ENCODE assay signal across 10 mouse cellular contexts in genomic region chr9:6344924-6345323, GRCm38 (mm10).
A peak's percentile ranks its signal among the peaks of the same experiment; 100 is the strongest.
DNase-seq lines count a peak whose midpoint lies in the region; ATAC-seq and TF ChIP-seq lines count a peak whose summit lies in the region.
"Had no signal": no experiment of that assay in that cellular context is flagged by ENCODE, and none has a peak within 500 bp of the region (broad histone marks: within the 10 kb centered on the region; RNA-seq: fewer than 3 reads in every experiment).

No protein-coding gene starts in this region.

- 76% methylated on average over 4 of the region's 4 CpGs for WGBS in limb, embryonic 11.5 days
- 89% methylated on average over 4 of the region's 4 CpGs for WGBS in limb, embryonic 10.5 days
- WGBS in intestine, postnatal 0 days: 28% methylated on average over 4 of the region's 4 CpGs

- H3K4me3 ChIP-seq in limb, embryonic 11.5 days (ENCODE audit: low read depth, low read length): no peak overlapping the region
- no peak overlapping the region for H3K4me3 ChIP-seq in limb, embryonic 10.5 days
- H3K4me3 ChIP-seq in intestine, postnatal 0 days (ENCODE audit: low read depth, low read length): no peak overlapping the region
- no peak overlapping the region for H3K4me3 ChIP-seq in gastrocnemius, adult 2 months
- H3K4me3 ChIP-seq: liver, embryonic 12.5 days had no signal

- H3K9ac ChIP-seq in limb, embryonic 11.5 days (ENCODE audit: low read length): no peak overlapping the region
- H3K9ac ChIP-seq in intestine, postnatal 0 days (ENCODE audit: low read depth, low read length): no peak overlapping the region
- H3K9ac ChIP-seq: liver, embryonic 12.5 days had no signal

- no peaks in the 10 kb centered on the region for H3K9me3 ChIP-seq in limb, embryonic 11.5 days (ENCODE audit: control insufficient read depth, low read length)
- H3K9me3 ChIP-seq in limb, embryonic 10.5 days (replicated peaks): no peaks in the 10 kb centered on the region
- H3K9me3 ChIP-seq in intestine, postnatal 0 days (ENCODE audit: control insufficient read depth): no peaks in the 10 kb centered on the region
- H3K9me3 ChIP-seq: liver, embryonic 12.5 days had no signal

- H3K36me3 ChIP-seq in limb, embryonic 11.5 days (ENCODE audit: control insufficient read depth, insufficient read depth, low read length): no peaks in the 10 kb centered on the region
- no peaks in the 10 kb centered on the region for H3K36me3 ChIP-seq in limb, embryonic 10.5 days
- no peaks in the 10 kb centered on the region for H3K36me3 ChIP-seq in intestine, postnatal 0 days (ENCODE audit: control insufficient read depth, insufficient read depth)
- H3K36me3 ChIP-seq: liver, embryonic 12.5 days had no signal

- intact Hi-C loops in gastrocnemius, adult 2 months (cut with DNase I): no loop called here

- H3K27me3 ChIP-seq in limb, embryonic 11.5 days (ENCODE audit: control insufficient read depth, insufficient read depth, low read length): no peaks in the 10 kb centered on the region
- H3K27me3 ChIP-seq in limb, embryonic 10.5 days (ENCODE audit: low read depth, poor library complexity, severe bottlenecking): no peaks in the 10 kb centered on the region
- no peaks in the 10 kb centered on the region for H3K27me3 ChIP-seq in intestine, postnatal 0 days (replicated peaks; ENCODE audit: control insufficient read depth, insufficient read depth, low read length)
- H3K27me3 ChIP-seq: liver, embryonic 12.5 days had no signal

- no peak for TF ChIP-seq CTCF in intestine, postnatal 0 days (IDR thresholded peaks at IDR 0.05; ENCODE audit: low read depth)
- no peak for TF ChIP-seq CTCF in gastrocnemius, adult 2 months (IDR thresholded peaks at IDR 0.05)

- H3K4me2 ChIP-seq in limb, embryonic 11.5 days (ENCODE audit: low read depth, severe bottlenecking): no peak overlapping the region
- H3K4me2 ChIP-seq in intestine, postnatal 0 days (replicated peaks; ENCODE audit: low read depth): no peak overlapping the region
- H3K4me2 ChIP-seq: liver, embryonic 12.5 days had no signal

- peak; percentile 40 to 68 for DNase-seq in cerebellum, postnatal 10 days
- DNase-seq in cerebellum, adult 11-12 months: no peak
- DNase-seq in limb, embryonic 11.5 days (ENCODE audit: low spot score): no peak
- DNase-seq in limb, embryonic 10.5 days (ENCODE audit: low spot score): no peak
- DNase-seq in retina, postnatal 1 day: peak; percentile 51
- no peak for DNase-seq in gastrocnemius, adult 2 months
- no peak for DNase-seq in MN1 (ENCODE audit: low spot score)
- DNase-seq: adrenal gland, postnatal 25 days had no signal

- H3K4me1 ChIP-seq in limb, embryonic 11.5 days (ENCODE audit: control insufficient read depth, insufficient read depth, low read length): no peaks in the 10 kb centered on the region
- H3K4me1 ChIP-seq in limb, embryonic 10.5 days: no peaks in the 10 kb centered on the region
- peaks cover 8% of the 10 kb centered on the region for H3K4me1 ChIP-seq in intestine, postnatal 0 days (replicated peaks; ENCODE audit: control insufficient read depth, insufficient read depth, low read length)
- H3K4me1 ChIP-seq: liver, embryonic 12.5 days had no signal

- ATAC-seq in limb, embryonic 11.5 days (ENCODE audit: insufficient number of reproducible peaks, low FRiP score, low TSS enrichment, low read depth): peak; percentile 54; the same call in 1 of the 2 replicates
- peak; percentile 95 for ATAC-seq in intestine, postnatal 0 days
- ATAC-seq: liver, embryonic 12.5 days had no signal

- no peak overlapping the region for H3K27ac ChIP-seq in limb, embryonic 11.5 days (replicated peaks; ENCODE audit: low read depth, low read length)
- H3K27ac ChIP-seq in limb, embryonic 10.5 days: no peak overlapping the region
- peak overlapping the region; percentile 41 for H3K27ac ChIP-seq in intestine, postnatal 0 days (ENCODE audit: low read depth, low read length)
- H3K27ac ChIP-seq in gastrocnemius, adult 2 months: no peak overlapping the region
- H3K27ac ChIP-seq: liver, embryonic 12.5 days had no signal

Comparison
In these comparisons a context has a peak if more than half of its experiments do, and no peak if none do; other contexts are left out.
1. DNase-seq: peak in cerebellum, postnatal 10 days (2 of 2) and retina, postnatal 1 day (single experiment); none in cerebellum, adult 11-12 months (single experiment), limb, embryonic 11.5 days (single experiment), limb, embryonic 10.5 days (single experiment), gastrocnemius, adult 2 months (single experiment) and MN1 (single experiment).